Mouse (Mus musculus) kidney, postnatal 25 days (tissue): ENCODE results near the gene Slitrk1.

Source experiments
- DNase-seq, 2 experiments: peaks; one replicate each; pipeline ENCODE4 v3.0.0; 2021; ENCODE audit warnings: mixed read lengths in 2 of 2

Gene Slitrk1

DNA sequence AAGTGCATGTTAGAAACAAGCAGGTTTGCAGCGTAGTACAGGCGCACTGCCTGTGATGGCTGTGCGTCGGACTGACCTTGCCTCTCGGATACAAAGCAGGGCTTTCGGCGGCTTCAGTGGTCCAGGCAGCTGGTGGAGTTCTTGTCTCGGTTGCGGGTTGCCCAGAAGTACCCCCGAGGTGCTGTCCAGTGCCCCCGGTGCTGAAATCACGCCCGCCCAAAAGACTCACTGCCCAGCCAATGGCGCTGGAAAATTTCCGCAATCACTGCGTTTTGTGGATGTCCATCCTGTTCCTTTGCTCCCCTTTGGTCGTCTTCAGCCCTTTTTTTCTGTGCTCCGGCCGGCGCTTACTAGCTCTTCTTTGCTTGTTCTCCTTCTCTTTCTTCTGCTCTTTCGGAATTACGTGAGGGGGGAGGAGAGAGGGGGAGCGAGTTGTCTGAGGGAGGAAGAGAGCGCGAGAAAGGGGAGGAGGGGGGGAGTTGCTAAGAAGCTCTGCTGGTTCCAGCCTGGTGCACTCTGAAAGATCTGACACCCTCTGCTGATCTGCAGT is at the start of gene Slitrk1:
Gene Slitrk1, minus strand, starts transcription at position 445 of the 550 bp plus-strand sequence.
- DNase-seq: peak; percentile 41 to 60

DNA sequence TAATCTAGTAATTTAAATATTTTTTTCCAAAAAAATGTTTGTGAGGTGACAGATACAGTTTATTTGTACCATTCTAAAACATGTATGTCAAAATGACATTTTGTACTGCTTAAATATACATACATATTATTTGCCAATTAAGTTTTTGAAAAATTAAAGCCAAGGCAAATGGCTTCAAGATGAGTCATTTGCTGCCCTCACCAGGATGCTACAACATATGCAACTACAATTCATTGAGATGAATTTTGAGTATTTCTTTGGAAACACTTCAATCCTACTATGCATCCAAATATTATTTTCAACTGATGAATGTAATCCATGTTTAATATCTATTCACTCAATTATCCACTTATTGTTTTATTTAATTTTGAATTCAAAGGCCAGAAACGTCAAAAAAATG is 21.8 kb upstream of the Slitrk1 start:
- no peak for DNase-seq

DNA sequence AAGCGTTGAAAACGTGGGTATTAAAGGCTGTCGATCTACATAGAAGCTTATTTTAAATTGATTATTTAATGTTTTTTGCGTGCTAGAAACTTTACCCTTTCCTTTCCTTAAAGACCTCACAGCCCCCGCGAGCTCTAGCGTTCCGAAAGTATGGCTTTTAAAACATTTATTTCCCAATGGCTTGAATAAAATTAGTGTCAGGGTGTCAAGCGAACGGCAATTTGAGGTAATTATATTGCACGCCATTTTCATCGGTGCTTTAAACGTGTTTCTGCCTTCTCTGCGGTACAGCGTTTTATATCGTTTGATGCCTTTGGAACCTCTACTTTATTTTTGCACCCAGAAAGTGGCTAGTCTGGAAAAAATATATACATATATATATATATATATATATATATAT is 378 bp upstream of the Slitrk1 start:
- no peak for DNase-seq

DNA sequence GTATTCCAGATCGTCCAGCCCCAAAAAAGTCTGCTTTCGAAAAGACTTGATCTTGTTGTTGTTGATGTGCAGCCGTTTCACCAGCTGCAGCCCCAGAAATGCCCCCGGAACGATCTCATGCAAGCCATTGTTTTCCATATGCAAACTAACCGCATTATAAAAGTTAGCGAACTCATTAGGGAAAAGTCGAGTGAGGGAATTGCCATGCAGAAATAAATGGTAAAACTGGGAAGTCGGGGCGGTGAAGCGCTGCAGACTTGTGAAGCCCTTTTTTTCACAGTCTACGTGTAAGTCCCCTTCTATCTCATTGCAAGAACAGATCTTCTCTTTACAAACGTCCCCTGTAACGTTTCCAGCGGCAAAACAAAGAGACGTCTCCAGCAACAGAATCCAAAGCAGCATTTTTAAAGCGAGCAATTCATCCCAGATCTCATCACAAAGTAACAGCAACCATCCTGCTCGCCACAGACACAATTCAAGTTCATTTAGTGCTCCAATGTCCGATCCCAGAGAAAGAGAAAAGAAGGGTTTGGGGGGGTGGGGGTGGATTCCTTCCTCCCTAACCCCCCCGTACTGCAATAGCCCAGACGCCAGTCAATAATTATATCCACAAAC is 975 bp downstream of the Slitrk1 start:
- DNase-seq: no peak

DNA sequence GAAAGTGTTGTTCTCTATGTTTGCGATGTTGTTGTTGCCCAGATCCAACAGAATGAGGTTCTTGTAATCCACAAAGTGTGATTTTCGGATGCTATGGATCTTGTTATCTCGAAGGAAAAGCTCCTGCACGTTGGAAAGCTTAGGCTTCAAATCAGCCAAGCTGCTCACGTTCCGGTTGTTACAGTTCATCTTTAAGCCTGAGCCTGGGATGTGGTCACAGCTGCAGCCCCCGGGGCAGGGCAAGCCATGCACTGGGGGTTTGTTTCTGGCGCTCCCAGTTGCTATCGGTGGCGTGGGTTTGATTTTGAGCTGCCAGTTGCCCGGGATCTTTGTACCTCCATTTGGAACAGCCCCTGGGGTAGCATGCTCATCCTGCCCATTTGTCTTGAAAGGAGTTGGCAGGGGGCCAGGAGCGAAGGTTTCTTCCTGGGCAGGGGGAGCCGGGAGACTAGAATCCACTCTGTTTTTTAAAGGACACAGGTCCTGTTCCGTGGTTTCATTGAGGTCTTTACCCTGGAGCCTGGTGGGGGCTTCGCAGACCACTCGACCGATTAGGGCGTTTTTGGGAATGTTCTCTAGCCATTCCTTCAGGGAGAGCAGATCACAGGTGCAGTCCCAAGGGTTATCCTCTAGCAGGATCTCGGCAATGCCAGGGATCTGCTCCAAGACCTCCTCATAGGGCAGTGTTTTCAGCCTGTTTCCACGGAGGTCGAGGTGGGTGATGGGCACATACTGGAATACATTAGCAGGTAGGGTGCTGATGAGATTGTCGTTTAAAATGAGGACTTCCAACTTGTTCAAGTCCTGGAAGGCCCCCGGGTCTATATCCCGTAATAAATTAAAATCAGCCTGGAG is 1.7 kb downstream of the Slitrk1 start:
- peak; percentile 54 to 63 for DNase-seq

DNA sequence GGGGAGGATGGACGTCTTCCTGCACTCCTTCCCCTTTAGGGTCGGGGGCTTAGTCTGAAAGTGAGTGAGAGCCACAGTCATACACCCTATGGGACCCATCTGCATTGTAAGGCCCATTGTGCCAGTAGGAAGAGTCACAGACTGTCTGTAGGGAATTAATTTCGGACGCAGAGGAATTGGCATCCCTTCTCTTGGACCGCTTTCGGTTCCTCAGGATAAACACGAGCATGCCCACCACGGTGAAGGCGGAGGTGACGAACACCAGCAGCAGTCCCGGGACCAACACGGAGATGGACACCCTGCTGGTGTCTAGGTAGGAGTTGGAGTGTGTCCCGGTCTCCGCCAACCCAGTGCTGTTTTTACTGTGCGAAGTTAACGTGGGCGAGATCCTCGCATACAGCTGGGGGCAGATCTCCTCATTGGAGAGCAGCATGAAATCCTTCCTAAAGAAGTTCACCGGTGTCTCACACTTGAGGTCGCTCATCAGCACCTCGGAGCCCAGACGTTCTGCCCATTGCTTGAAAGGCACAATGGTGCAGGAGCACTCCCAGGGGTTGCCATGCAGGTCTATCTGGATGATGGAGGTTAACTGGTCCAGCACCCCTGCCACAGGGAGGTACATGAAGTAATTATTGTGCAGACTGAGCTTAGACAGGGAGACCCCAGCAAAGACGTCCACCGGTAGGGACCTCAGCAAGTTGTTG is 2.7 kb downstream of the Slitrk1 start:
- peak in 1 of 2 experiments; percentile 37 for DNase-seq

DNA sequence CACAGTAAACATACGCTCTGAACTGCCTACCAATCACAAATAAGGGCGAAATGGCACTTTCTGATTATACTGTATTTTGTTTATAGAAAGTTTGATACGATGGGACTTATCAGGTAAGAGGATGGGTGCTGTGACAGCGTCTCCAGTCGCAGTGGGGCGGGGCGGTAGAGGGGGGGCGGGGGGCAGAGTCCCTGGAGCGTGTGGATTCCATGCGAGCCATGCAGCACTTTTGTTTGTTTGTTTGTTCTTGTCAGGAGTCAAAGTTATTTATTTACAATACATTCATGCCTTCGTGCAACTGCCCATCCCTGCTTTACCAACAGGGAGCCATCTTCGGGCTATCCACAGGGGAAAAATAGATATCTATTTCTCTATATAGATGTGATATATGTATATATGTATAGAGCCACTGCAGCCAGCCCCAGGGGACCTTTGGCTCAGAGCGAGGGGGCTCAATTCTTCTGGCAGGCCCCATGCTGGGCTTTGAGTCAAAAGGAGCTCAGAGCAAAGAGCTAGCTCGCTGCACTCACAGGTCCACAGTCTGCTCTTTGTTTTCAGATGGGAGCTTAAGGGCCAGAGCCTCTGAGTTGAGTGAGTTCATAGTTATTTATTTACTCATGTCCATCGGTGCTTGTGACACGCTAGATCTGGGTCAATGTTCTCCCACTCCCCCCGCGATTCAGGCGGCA is 3.4 kb downstream of the Slitrk1 start:
- DNase-seq: peak; percentile 26 to 58

DNA sequence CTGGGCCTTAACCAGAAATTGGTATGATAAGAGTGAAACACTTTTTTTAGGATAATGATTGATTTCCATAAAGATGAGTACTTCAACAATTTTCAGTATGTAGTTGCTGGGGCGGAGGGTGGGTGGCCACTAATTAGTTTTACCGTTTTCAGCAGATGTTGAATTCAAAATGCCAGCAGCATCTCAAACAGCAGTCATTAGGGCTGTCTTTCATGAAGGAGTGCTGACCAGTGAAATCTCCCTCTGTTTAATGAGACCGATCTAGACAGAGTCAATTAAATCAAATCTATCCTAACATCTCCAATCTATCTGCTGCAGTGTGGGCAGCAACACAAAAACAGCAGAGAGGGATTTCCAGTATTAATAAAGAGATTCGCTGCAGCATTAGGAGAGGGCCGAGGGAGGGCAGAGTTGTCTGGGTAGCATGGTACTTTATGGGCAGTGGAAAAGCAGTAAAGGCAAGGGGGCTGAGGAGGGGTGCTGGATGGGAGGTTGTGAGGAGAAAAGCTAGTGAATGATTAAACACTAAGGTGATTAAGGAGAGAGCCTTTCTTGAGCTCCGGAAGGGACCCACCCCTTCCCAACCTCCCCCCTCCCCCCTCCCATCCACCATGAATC is 4.5 kb downstream of the Slitrk1 start:
- DNase-seq: no peak

DNA sequence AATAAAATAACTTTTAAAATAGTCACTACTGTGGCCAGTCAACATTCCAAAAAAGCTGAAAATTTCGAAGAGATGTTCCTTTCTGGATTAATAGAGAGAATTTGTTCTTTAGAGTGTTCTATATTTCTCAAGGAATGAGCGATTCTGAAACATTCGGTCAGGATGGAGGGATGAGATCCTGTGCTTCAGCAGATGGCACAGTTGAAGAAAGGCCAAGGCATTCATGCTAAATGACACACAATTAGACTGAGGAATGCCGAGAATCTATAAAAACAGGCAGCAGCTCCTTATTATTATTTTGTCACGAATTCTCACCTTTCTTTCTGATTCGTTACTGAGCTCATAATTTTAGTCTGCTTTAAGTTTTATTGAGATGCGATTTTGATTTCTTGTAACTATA is 15.4 kb downstream of the Slitrk1 start:
- no peak for DNase-seq

DNA sequence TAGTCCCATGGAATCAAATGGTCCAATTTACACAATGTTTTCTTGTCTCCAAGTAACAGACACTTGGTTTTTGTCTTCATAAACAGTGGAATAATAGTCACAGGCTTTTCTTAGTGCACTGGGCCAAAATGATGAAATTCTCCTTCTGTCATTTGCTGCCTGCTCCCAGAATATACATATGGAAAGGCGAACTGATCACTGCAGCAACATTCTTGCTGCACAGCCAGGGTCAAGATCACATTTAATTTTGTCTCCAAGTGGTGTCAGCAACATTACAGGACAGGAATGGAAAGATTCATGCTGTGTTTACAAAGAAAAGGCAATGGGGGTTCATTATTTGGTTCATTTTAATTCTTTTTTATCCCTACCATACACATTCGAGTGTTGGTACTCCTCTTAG is 18.5 kb downstream of the Slitrk1 start:
- DNase-seq: no peak

DNA sequence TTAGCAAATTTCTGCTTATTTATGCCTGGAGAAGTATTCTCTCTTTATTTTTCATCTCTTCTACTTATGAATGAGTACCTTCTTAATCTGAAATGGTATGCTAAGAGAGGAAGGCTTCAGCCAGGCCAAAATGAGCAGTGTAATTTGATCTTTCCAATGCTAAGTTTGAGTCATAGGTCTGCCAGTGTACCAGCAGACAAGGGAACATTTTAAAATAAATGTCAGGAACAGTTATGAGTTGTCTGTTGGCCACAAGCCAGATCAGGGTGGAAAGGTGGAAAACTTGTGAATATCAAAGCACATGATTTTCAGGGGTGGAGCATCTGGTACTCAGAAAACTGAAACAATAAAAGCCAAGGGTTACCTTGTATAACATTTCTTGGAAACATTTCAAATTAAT is 46.1 kb downstream of the Slitrk1 start:
- DNase-seq: no peak

DNA sequence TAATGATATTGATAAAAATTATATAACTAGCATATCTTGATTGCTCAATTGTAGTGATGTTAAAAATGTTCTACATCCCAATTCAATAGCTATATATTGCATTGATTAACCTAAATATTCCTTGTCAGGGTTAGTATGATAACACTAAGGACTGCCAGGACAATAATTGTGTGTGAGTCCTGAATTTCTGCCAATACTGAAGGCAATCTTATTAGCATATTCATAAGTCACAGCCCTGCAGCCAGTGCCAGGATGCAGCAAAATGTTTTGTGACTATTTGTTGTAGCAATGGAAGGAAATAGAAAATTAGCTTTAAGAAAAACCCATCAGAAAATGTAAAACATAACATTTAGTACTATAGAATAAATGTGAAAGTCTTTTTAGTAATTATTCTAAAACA is 49.3 kb downstream of the Slitrk1 start:
- no peak for DNase-seq

DNA sequence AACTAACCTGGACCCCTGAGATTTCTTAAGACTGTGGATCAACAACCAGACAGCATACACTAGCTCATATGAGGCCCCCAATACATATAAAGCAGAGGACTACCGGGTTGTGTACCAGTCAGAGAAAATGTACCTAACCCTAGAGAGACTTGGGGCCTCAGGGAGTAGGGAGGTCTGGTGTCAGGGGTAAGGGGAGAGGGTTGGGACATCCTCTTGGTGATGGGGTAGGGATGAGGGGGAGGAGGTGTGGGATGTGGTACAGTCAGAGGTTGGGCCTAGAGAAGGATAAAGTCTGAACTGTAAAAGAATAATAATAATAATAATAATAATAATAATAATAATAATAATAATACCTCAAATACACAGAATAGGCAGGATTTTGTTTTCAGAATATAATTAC is 54.6 kb downstream of the Slitrk1 start:
- DNase-seq: no peak
